Comparison of ENCODE assay signal across 21 mouse cellular contexts in the genomic region with DNA sequence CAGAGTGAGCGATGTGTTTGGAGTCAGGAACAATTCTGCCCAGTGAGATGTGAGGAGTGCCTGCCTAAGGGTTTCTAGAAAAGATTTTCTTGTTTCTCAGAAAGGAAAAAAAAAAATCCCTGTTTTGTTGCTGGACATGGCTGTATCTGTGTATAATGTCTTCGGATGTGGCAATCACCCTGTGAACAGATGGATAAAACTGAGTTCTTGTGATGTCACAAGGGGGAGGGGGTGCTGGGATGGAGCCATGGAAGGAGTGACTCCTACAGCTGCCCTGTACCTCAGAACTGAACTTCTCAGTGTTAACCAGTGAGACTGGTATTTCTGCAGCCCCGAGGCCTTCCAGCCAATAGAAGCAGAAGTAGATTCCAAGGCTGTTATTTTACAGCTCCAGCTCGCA. TPM values are rescaled to one million over a fixed set of nuclear protein-coding genes. Genes with fewer than 3 reads are reported as not detected.
DNase-seq lines count a peak whose midpoint lies in the region; ATAC-seq and TF ChIP-seq lines count a peak whose summit lies in the region.
"Had no signal": no experiment of that assay in that cellular context is flagged by ENCODE, and none has a peak within 500 bp of the region (broad histone marks: within the 10 kb centered on the region; RNA-seq: fewer than 3 reads in every experiment).

No protein-coding gene starts in this region.

- H3K4me1 ChIP-seq in lung, postnatal 0 days (ENCODE audit: insufficient read depth, low read depth, low read length), result 0 out of 2 replicates have a peak, but pooled peaks cover 3% of the 10 kb centered on the region
- no peaks in the 10 kb centered on the region; the same call in 1 of the 2 replicates for H3K4me1 ChIP-seq in forebrain, embryonic 11.5 days (replicated peaks; ENCODE audit: control insufficient read depth, insufficient read depth, low read length)

- no peak overlapping the region for H3K9ac ChIP-seq in lung, postnatal 0 days (replicated peaks; ENCODE audit: low read depth)
- H3K9ac ChIP-seq in forebrain, embryonic 11.5 days (ENCODE audit: low read length), result no peak overlapping the region
- H3K9ac ChIP-seq: embryonic facial prominence, embryonic 15.5 days; forebrain, embryonic 15.5 days; heart, embryonic 13.5 days; hindbrain, embryonic 15.5 days had no signal

- peak; percentile 55 to 57 for DNase-seq in cerebellum, postnatal 10 days
- no peak for DNase-seq in cerebellum, adult 8-10 months
- peak; percentile 59 for DNase-seq in lung, postnatal 0 days (ENCODE audit: low spot score)
- no peak for DNase-seq in lung, postnatal 14 days
- peak; percentile 5 for DNase-seq in retina, postnatal 1 day
- no peak for DNase-seq in retina, embryonic 14.5 days (ENCODE audit: low spot score)
- no peak for DNase-seq in forebrain, embryonic 11.5 days (ENCODE audit: low spot score)
- DNase-seq: adrenal gland, adult 8-10 months; adrenal gland, postnatal 36 days; cerebellum, adult 2 months; cerebellum, postnatal 25 days; gastrocnemius, postnatal 36 days; heart, adult 11 months; heart, postnatal 36 days had no signal

- no peaks in the 10 kb centered on the region for H3K27me3 ChIP-seq in lung, postnatal 0 days (replicated peaks; ENCODE audit: insufficient read depth, low read length)
- no peaks in the 10 kb centered on the region; the same call in 1 of the 2 replicates for H3K27me3 ChIP-seq in forebrain, embryonic 11.5 days (ENCODE audit: control insufficient read depth, insufficient read depth, low read length)
- H3K27me3 ChIP-seq: embryonic facial prominence, embryonic 15.5 days; forebrain, embryonic 15.5 days; hindbrain, embryonic 15.5 days had no signal

- TF ChIP-seq EP300 in lung, postnatal 0 days (IDR thresholded peaks at IDR 0.05), result no peak

- ATAC-seq in lung, postnatal 0 days, result peak; percentile 66
- ATAC-seq in forebrain, embryonic 11.5 days (replicated peaks; ENCODE audit: low FRiP score), result no peak
- ATAC-seq: forebrain, embryonic 15.5 days; Patski had no signal

- no peak for TF ChIP-seq CTCF in lung, postnatal 0 days (IDR thresholded peaks at IDR 0.05)

- no peak overlapping the region for H3K4me2 ChIP-seq in lung, postnatal 0 days (replicated peaks; ENCODE audit: low read depth, low read length)
- H3K4me2 ChIP-seq in forebrain, embryonic 11.5 days (ENCODE audit: low read depth, low read length, severe bottlenecking), result no peak overlapping the region
- H3K4me2 ChIP-seq: embryonic facial prominence, embryonic 15.5 days; forebrain, embryonic 15.5 days; heart, embryonic 13.5 days; hindbrain, embryonic 15.5 days had no signal

- 45% methylated on average over 4 of the region's 4 CpGs for WGBS in lung, postnatal 0 days
- WGBS in forebrain, embryonic 11.5 days, result 55% methylated on average over 4 of the region's 4 CpGs

- no peaks in the 10 kb centered on the region for H3K36me3 ChIP-seq in lung, postnatal 0 days (ENCODE audit: insufficient read depth, low read length)
- no peaks in the 10 kb centered on the region for H3K36me3 ChIP-seq in forebrain, embryonic 11.5 days (ENCODE audit: control insufficient read depth, insufficient read depth, low read length)
- H3K36me3 ChIP-seq: embryonic facial prominence, embryonic 15.5 days; forebrain, embryonic 10.5 days; forebrain, embryonic 15.5 days; heart, embryonic 13.5 days; hindbrain, embryonic 15.5 days had no signal

- H3K27ac ChIP-seq in lung, postnatal 0 days (ENCODE audit: low read length), result no peak overlapping the region
- no peak overlapping the region for H3K27ac ChIP-seq in forebrain, embryonic 11.5 days (ENCODE audit: low read depth, low read length)
- H3K27ac ChIP-seq: embryonic facial prominence, embryonic 15.5 days; forebrain, embryonic 10.5 days; forebrain, embryonic 15.5 days; heart, embryonic 13.5 days; hindbrain, embryonic 15.5 days had no signal

- no peak overlapping the region for H3K4me3 ChIP-seq in lung, postnatal 0 days (ENCODE audit: low read depth, low read length)
- H3K4me3 ChIP-seq in forebrain, embryonic 11.5 days (ENCODE audit: low read depth, low read length), result no peak overlapping the region
- H3K4me3 ChIP-seq: embryonic facial prominence, embryonic 15.5 days; erythroblast, embryonic 14.5 days; forebrain, embryonic 10.5 days; forebrain, embryonic 15.5 days; heart, embryonic 13.5 days; hindbrain, embryonic 15.5 days had no signal

- no peaks in the 10 kb centered on the region for H3K9me3 ChIP-seq in lung, postnatal 0 days (ENCODE audit: low read length)
- H3K9me3 ChIP-seq in forebrain, embryonic 11.5 days (ENCODE audit: control insufficient read depth, low read length), result no peaks in the 10 kb centered on the region
- H3K9me3 ChIP-seq: embryonic facial prominence, embryonic 15.5 days; forebrain, embryonic 10.5 days; forebrain, embryonic 15.5 days; hindbrain, embryonic 15.5 days had no signal

RNA-seq across cellular contexts. Expression of a gene that starts 18.8 kb away (rescaled TPM):
- polyA plus RNA-seq in lung, postnatal 0 days (2015; fragmentation: Nextera tagmentation; extraction: Ambion mirVana), result 28.5 and 30.8 TPM in 2 replicates
- polyA plus RNA-seq in forebrain, embryonic 11.5 days (2014; fragmentation: Nextera tagmentation; extraction: Ambion mirVana), result 98.3 and 110 TPM in 2 replicates

Comparison
In these comparisons a context has a peak if more than half of its experiments do, and no peak if none do; other contexts are left out.
1. DNase-seq: peak in cerebellum, postnatal 10 days (2 of 2), lung, postnatal 0 days (single experiment) and retina, postnatal 1 day (single experiment); none in cerebellum, adult 8-10 months (single experiment), lung, postnatal 14 days (single experiment), retina, embryonic 14.5 days (single experiment) and forebrain, embryonic 11.5 days (single experiment).